Mouse (Mus musculus): Measurements from ENCODE around the gene Rpl23a. TPM values are rescaled to one million over a fixed set of nuclear protein-coding genes. Genes with fewer than 3 reads are reported as not detected.

The Rpl23a gene
- polyA plus RNA-seq, 1 experiment from 2014 or later, result 934 TPM

DNA sequence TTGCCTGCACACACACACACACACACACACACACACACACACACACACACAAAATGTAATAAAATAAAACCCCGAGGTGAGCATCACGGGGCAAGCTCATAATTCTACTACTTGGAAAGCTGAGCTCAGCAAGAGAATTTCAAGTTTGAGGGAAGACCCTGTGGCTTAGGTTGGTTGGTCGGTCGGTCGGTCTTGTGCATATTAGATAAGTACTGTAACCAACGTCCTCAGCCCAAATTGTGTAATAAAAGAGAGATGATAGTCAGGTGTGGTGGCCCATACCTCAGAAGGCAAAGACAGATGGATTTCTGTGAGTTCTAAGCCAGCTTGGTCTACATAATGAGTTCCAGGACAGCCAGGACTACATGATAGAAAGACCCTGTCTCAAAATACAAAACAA, 49.5 kb downstream of the Rpl23a start:
- H3K36me3 ChIP-seq, result peaks cover 5% of the 10 kb centered on the region; the same call in 1 of the 2 replicates
- H3K27ac ChIP-seq, result no peak overlapping the region
- no peaks in the 10 kb centered on the region for H3K4me1 ChIP-seq (replicated peaks)
- no peak for ATAC-seq
- no peak overlapping the region for H3K4me2 ChIP-seq (replicated peaks)
- no peak overlapping the region for H3K4me3 ChIP-seq (replicated peaks)
- H3K27me3 ChIP-seq, result no peaks in the 10 kb centered on the region
- WGBS, result 96% methylated on average over 6 of the region's 6 CpGs
- H3K9ac ChIP-seq (replicated peaks), result no peak overlapping the region
- H3K9me3 ChIP-seq, result no peaks in the 10 kb centered on the region

Small RNA genes within 50 kb of the gene (microRNA-seq; reads per million reads assigned to microRNA genes)
- not detected for gene Mir7653

Other genes starting within 250 kb of the Rpl23a start
- 22.7 and 22.8 TPM in 2 replicates for gene Phf12, start 200.8 kb downstream of the Rpl23a start, polyA plus RNA-seq (2015; fragmentation: Nextera tagmentation; extraction: Ambion mirVana)
- gene Dhrs13, start 151.3 kb downstream of the Rpl23a start, polyA plus RNA-seq (2015; fragmentation: Nextera tagmentation; extraction: Ambion mirVana), result 31.6 and 32.4 TPM in 2 replicates
- 66.9 and 68.4 TPM in 2 replicates for gene Flot2, start 145.7 kb downstream of the Rpl23a start, polyA plus RNA-seq (2015; fragmentation: Nextera tagmentation; extraction: Ambion mirVana)
- 32.7 and 33.8 TPM in 2 replicates for gene Eral1, start 103.2 kb downstream of the Rpl23a start, polyA plus RNA-seq (2015; fragmentation: Nextera tagmentation; extraction: Ambion mirVana)
- 29.3 and 30.7 TPM in 2 replicates for gene Fam222b, start 88.9 kb downstream of the Rpl23a start, polyA plus RNA-seq (2015; fragmentation: Nextera tagmentation; extraction: Ambion mirVana)
- gene Traf4, start 18.0 kb downstream of the Rpl23a start, polyA plus RNA-seq (2015; fragmentation: Nextera tagmentation; extraction: Ambion mirVana), result 120 and 139 TPM in 2 replicates
- gene Nek8, start 6.9 kb downstream of the Rpl23a start, polyA plus RNA-seq (2015; fragmentation: Nextera tagmentation; extraction: Ambion mirVana), result 4.7 and 5.2 TPM in 2 replicates
- 5.0 and 5.9 TPM in 2 replicates for gene Tlcd1, start 6.9 kb downstream of the Rpl23a start, polyA plus RNA-seq (2015; fragmentation: Nextera tagmentation; extraction: Ambion mirVana)
- gene Rab34, start 4.8 kb upstream of the Rpl23a start, polyA plus RNA-seq (2015; fragmentation: Nextera tagmentation; extraction: Ambion mirVana), result 42.0 and 43.4 TPM in 2 replicates
- 0.84 and 2.2 TPM in 2 replicates for gene Proca1, start 9.8 kb upstream of the Rpl23a start, polyA plus RNA-seq (2015; fragmentation: Nextera tagmentation; extraction: Ambion mirVana)
- gene Sdf2, start 62.2 kb upstream of the Rpl23a start, polyA plus RNA-seq (2015; fragmentation: Nextera tagmentation; extraction: Ambion mirVana), result 78.7 and 81.1 TPM in 2 replicates
- gene Supt6, start 62.4 kb upstream of the Rpl23a start, polyA plus RNA-seq (2015; fragmentation: Nextera tagmentation; extraction: Ambion mirVana), result 30.3 and 30.8 TPM in 2 replicates
- 60.6 and 62.3 TPM in 2 replicates for gene 2610507B11Rik, start 78.2 kb upstream of the Rpl23a start, polyA plus RNA-seq (2015; fragmentation: Nextera tagmentation; extraction: Ambion mirVana)
- 0.28 and 0.87 TPM in 2 replicates for gene BC030499, start 107.3 kb upstream of the Rpl23a start, polyA plus RNA-seq (2015; fragmentation: Nextera tagmentation; extraction: Ambion mirVana)
- 17.3 and 20.7 TPM in 2 replicates for gene Spag5, start 117.9 kb upstream of the Rpl23a start, polyA plus RNA-seq (2015; fragmentation: Nextera tagmentation; extraction: Ambion mirVana)
- 26.3 and 28.3 TPM in 2 replicates for gene Aldoc, start 139.4 kb upstream of the Rpl23a start, polyA plus RNA-seq (2015; fragmentation: Nextera tagmentation; extraction: Ambion mirVana)
- 60.9 and 66.6 TPM in 2 replicates for gene Pigs, start 144.8 kb upstream of the Rpl23a start, polyA plus RNA-seq (2015; fragmentation: Nextera tagmentation; extraction: Ambion mirVana)
- 69.1 and 75.4 TPM in 2 replicates for gene Unc119, start 159.9 kb upstream of the Rpl23a start, polyA plus RNA-seq (2015; fragmentation: Nextera tagmentation; extraction: Ambion mirVana)
- gene Foxn1, start 203.0 kb upstream of the Rpl23a start, polyA plus RNA-seq (2015; fragmentation: Nextera tagmentation; extraction: Ambion mirVana), result not detected in 2 replicates
- gene Slc13a2, start 238.6 kb upstream of the Rpl23a start, polyA plus RNA-seq (2015; fragmentation: Nextera tagmentation; extraction: Ambion mirVana), result not detected in 2 replicates

Measured in midbrain, embryonic 13.5 days (tissue).